Mouse (Mus musculus) stomach, postnatal 0 days (tissue): ENCODE results near the gene Ptpn7. TPM values are rescaled to one million over a fixed set of nuclear protein-coding genes. Genes with fewer than 3 reads are reported as not detected.

Experiments
- ATAC-seq: fragments of 200-750 bp; cut with Nextera tagmentation; 2 replicates; pipeline ENCODE4 v1.8.0; 2017; ENCODE audit not compliant: low FRiP score, low TSS enrichment
- DNase-seq: peaks from one replicate; pipeline ENCODE4 v3.0.0-alpha.2; 2016; ENCODE audit warnings: low spot score
- H3K27ac ChIP-seq: fragments of 300-500 bp; sonication (generic); replicated peaks from 2 replicates; pipeline ENCODE4 v1.5.1; 2014; ENCODE audit warnings: mild to moderate bottlenecking, control low read depth
- H3K27me3 ChIP-seq: fragments of 300-500 bp; sonication (generic); 2 replicates; pipeline ENCODE4 v1.6.1; 2014; ENCODE audit warnings: low read length; ENCODE audit not compliant: control insufficient read depth, insufficient read depth
- H3K36me3 ChIP-seq: fragments of 300-500 bp; sonication (generic); 2 replicates; pipeline ENCODE4 v1.6.1; 2014; ENCODE audit warnings: low read length, mixed read lengths; ENCODE audit not compliant: control insufficient read depth, insufficient read depth
- H3K4me1 ChIP-seq: fragments of 300-500 bp; sonication (generic); replicated peaks from 2 replicates; pipeline ENCODE4 v1.6.1; 2014; ENCODE audit warnings: antibody characterized with exemption; ENCODE audit not compliant: control insufficient read depth, insufficient read depth
- H3K4me2 ChIP-seq: fragments of 300-500 bp; sonication (generic); replicated peaks from 2 replicates; pipeline ENCODE4 v1.6.1; 2014; ENCODE audit warnings: low read depth, mild to moderate bottlenecking, control low read depth, moderate library complexity
- H3K4me3 ChIP-seq: fragments of 300-500 bp; sonication (generic); 2 replicates; pipeline ENCODE4 v1.5.1; 2014; ENCODE audit warnings: low read depth, low read length, control low read depth
- H3K9ac ChIP-seq: fragments of 300-500 bp; sonication (generic); 2 replicates; pipeline ENCODE4 v1.6.1; 2014; ENCODE audit warnings: mild to moderate bottlenecking, low read length, control low read depth, mixed read lengths
- H3K9me3 ChIP-seq: fragments of 300-500 bp; sonication (generic); 2 replicates; pipeline ENCODE4 v1.6.1; 2016; ENCODE audit warnings: low read length; ENCODE audit not compliant: control insufficient read depth
- CTCF ChIP-seq: IDR thresholded peaks from 2 replicates; pipeline ENCODE4 v1.5.1; 2016; ENCODE audit warnings: antibody characterized with exemption, low read depth, mild to moderate bottlenecking, moderate library complexity
- EP300 ChIP-seq: optimal IDR thresholded peaks from 2 replicates; pipeline ENCODE3; 2016; ENCODE audit warnings: antibody characterized with exemption
- WGBS: fragments of 180-500 bp; shearing (Covaris S2); extraction: QIAGEN DNeasy Blood & Tissue Kit; methylation state at CpG from one replicate; pipeline ENCODE4 v1.1.7; 2014; 5-methylcytosine and 5-hydroxymethylcytosine counted together
- polyA plus RNA-seq: library from polyadenylated mRNA; unstranded; fragments of >200 nt; fragmentation: Nextera tagmentation; extraction: Ambion mirVana; gene quantifications from 2 replicates; pipeline ENCODE4 v1.2.1, GENCODE M21; 2015

Gene Ptpn7
- polyA plus RNA-seq, 1 experiment from 2014 or later, result 0.32 TPM

DNA sequence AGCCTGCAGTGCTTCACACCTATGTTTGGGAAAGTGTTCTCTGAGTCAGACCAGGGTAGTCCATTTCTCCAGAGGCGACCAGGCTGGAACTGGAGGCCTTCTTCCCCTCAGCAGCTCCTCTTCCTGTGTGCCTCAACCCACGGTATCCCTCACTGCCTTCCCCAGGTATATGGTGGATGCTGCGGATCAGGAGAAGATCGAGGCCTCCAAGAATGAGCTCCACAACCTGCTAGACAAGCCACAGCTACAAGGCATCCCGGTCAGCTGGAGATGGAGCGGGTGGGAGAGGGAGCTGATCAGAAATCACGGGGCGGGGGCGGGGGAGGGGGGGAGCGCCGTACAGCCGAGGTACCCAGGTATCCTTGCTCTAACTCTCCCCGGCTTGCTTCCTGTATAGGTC is 21.5 kb downstream of the Ptpn7 start:
- H3K27ac ChIP-seq, result peak overlapping the region; percentile 76
- H3K36me3 ChIP-seq, result peaks cover 3% of the 10 kb centered on the region; the same call in 1 of the 2 replicates
- 22% methylated on average over 13 of the region's 13 CpGs for WGBS
- peak overlapping the region; percentile 40 for H3K4me2 ChIP-seq
- no peak overlapping the region for H3K4me3 ChIP-seq
- no peaks in the 10 kb centered on the region for H3K27me3 ChIP-seq
- DNase-seq (no peak), ATAC-seq (peak; percentile 4; the same call in 1 of the 2 replicates)
- H3K4me1 ChIP-seq, result no peaks in the 10 kb centered on the region; the same call in 1 of the 2 replicates
- TF ChIP-seq EP300 (no peak), CTCF (no peak)
- H3K9me3 ChIP-seq, result no peaks in the 10 kb centered on the region
- H3K9ac ChIP-seq, result no peak overlapping the region

DNA sequence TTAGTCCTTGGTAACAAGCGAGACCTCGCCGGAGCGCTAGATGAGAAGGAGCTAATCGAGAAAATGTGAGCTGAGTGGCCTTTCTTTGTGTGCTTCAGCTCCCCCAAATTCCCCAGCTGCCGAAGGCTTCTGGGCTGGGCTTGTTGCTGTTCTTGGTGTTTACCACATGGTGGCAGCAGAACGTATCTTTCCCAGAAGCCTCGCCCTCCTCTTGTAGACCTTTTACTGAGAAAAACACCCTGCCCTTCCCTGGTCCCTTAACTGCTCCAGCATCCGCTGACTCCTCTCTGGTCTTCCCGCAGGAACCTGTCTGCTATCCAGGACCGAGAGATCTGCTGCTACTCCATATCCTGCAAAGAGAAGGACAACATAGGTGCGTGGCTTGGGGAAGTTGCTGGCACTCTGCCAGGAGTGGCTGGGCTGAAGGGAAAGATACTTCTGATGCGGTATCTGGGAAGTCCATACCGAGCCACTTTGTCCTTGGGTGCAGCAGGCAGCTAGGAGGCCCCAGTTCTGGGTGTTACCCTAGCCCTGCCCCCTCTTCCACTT is 22.0 kb downstream of the Ptpn7 start:
- TF ChIP-seq EP300 (no peak), CTCF (peak; percentile 85)
- Histone ChIP-seq H3K4me2 (peak overlapping the region; percentile 40), H3K27ac (peak overlapping the region; percentile 76), H3K9ac (no peak overlapping the region), H3K4me3 (no peak overlapping the region), H3K27me3 (no peaks in the 10 kb centered on the region), H3K9me3 (no peaks in the 10 kb centered on the region), H3K4me1 (no peaks in the 10 kb centered on the region; the same call in 1 of the 2 replicates), H3K36me3 (peaks cover 3% of the 10 kb centered on the region; the same call in 1 of the 2 replicates)
- WGBS, result 4% methylated on average over 14 of the region's 14 CpGs
- ATAC-seq, result peak; percentile 72
- DNase-seq, result peak; percentile 79

GRCm38 (mm10) chr1:135156300-135156699 is 23.8 kb downstream of the Ptpn7 start:
- TF ChIP-seq EP300 (no peak), CTCF (no peak)
- no peaks in the 10 kb centered on the region for H3K9me3 ChIP-seq
- no peak for ATAC-seq
- no peak overlapping the region for H3K4me2 ChIP-seq
- H3K9ac ChIP-seq, result no peak overlapping the region
- H3K4me1 ChIP-seq, result no peaks in the 10 kb centered on the region; the same call in 1 of the 2 replicates
- no peak overlapping the region for H3K4me3 ChIP-seq
- no peaks in the 10 kb centered on the region for H3K27me3 ChIP-seq
- H3K27ac ChIP-seq, result no peak overlapping the region
- H3K36me3 ChIP-seq, result peaks cover 3% of the 10 kb centered on the region; the same call in 1 of the 2 replicates
- no peak for DNase-seq
- 87% methylated on average over 6 of the region's 6 CpGs for WGBS

DNA sequence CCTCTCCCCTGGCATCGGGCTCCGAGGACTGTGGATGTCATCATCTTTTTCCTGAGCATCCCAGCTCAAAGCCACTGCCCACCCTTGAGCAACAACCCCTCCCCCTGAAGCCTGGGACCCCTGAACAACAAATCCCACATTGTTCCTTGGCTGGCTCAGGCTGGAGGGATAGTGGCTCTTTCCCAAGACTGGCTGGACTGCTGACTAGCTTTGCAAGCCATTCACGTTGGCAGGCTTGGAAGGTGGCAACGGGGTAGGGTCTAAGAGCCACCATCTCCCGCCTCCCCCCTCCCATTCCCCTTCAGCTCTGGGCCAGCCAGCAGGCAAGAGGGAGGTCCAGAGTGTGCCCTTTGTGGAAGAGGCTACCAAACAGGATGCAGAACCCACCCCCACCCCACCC is 26.1 kb downstream of the Ptpn7 start:
- H3K36me3 ChIP-seq, result peaks cover 3% of the 10 kb centered on the region; the same call in 1 of the 2 replicates
- no peak for TF ChIP-seq EP300
- DNase-seq (no peak), ATAC-seq (no peak)
- H3K9ac ChIP-seq, result no peak overlapping the region
- H3K4me3 ChIP-seq, result no peak overlapping the region
- no peak overlapping the region for H3K4me2 ChIP-seq
- H3K4me1 ChIP-seq, result no peaks in the 10 kb centered on the region
- H3K27ac ChIP-seq, result no peak overlapping the region
- 61% methylated on average over 5 of the region's 5 CpGs for WGBS
- no peaks in the 10 kb centered on the region for H3K9me3 ChIP-seq
- H3K27me3 ChIP-seq, result no peaks in the 10 kb centered on the region

- ATAC-seq, result no peak
- H3K4me1 ChIP-seq, result no peaks in the 10 kb centered on the region
- H3K9ac ChIP-seq, result no peak overlapping the region
- DNase-seq, result no peak
- peaks cover 3% of the 10 kb centered on the region; the same call in 1 of the 2 replicates for H3K36me3 ChIP-seq
- H3K27me3 ChIP-seq, result no peaks in the 10 kb centered on the region
- 58% methylated on average over 7 of the region's 7 CpGs for WGBS
- TF ChIP-seq CTCF (no peak), EP300 (no peak)
- no peak overlapping the region for H3K27ac ChIP-seq
- H3K4me2 ChIP-seq, result no peak overlapping the region
- no peaks in the 10 kb centered on the region for H3K9me3 ChIP-seq
- no peak overlapping the region for H3K4me3 ChIP-seq
Measured at GRCm38 (mm10) chr1:135159074-135159473, 26.6 kb downstream of the Ptpn7 start.

- H3K4me3 ChIP-seq, result no peak overlapping the region
- 68% methylated on average over 11 of the region's 11 CpGs for WGBS
- H3K9ac ChIP-seq, result no peak overlapping the region
- H3K9me3 ChIP-seq, result no peaks in the 10 kb centered on the region
- H3K4me2 ChIP-seq, result no peak overlapping the region
- TF ChIP-seq CTCF (no peak), EP300 (no peak)
- no peak overlapping the region for H3K27ac ChIP-seq
- H3K36me3 ChIP-seq, result peaks cover 3% of the 10 kb centered on the region; the same call in 1 of the 2 replicates
- ATAC-seq, result no peak
- no peak for DNase-seq
- no peaks in the 10 kb centered on the region for H3K27me3 ChIP-seq
- no peaks in the 10 kb centered on the region for H3K4me1 ChIP-seq
Measured at GRCm38 (mm10) chr1:135159556-135160123, 27.1 kb downstream of the Ptpn7 start.
